Mouse (Mus musculus) brain, embryonic 14.5 days (tissue): ENCODE data around the gene Tbkbp1.

Experiments
- CTCF ChIP-seq: fragments of 200-500 bp; IDR thresholded peaks from 2 replicates; pipeline ENCODE4 v1.5.1; 2012; ENCODE audit warnings: inconsistent platforms, mild to moderate bottlenecking, moderate library complexity, borderline replicate concordance; ENCODE audit not compliant: insufficient read depth, insufficient read length; ENCODE audit errors: extremely low read depth
- POLR2A ChIP-seq: fragments of 200-500 bp; IDR thresholded peaks from 2 replicates; pipeline ENCODE4 v1.6.1; 2012; ENCODE audit warnings: mild to moderate bottlenecking, inconsistent platforms, borderline replicate concordance; ENCODE audit not compliant: poor library complexity, insufficient read depth, insufficient read length, severe bottlenecking; ENCODE audit errors: extremely low read depth

DNA sequence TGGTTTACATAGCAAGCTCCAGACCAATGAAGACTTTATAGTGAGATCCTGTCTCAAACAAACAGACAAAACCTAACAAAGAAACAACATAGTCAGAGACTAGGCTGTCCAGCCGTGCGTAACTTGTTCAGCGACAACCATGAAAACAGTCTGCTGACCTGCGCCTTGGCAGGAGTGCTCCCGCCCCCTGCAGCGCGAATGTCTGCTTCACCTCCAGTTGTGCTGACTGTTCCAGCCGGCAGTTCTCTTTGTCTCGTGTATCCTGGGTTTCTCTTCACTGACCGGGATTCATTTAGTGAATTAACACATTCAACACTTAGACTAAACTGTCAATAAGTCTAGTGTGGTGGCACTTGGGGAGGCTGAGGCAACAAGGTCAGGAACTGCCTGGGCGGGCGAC, 45.2 kb upstream of the Tbkbp1 start:
- TF ChIP-seq POLR2A: no peak
- no peak for TF ChIP-seq CTCF
